Mouse (Mus musculus): Measurements from ENCODE around the gene Ttc23.

GRCm38 (mm10) chr7:67769487-67769886, 122.3 kb downstream of the Ttc23 start:
- TF ChIP-seq POLR2A (IDR thresholded peaks at IDR 0.05; ENCODE audit: low read depth, low read length) (no peak), CTCF (IDR thresholded peaks at IDR 0.05; ENCODE audit: extremely low read depth, insufficient read depth, insufficient read length, insufficient replicate concordance) (no peak)

All from spleen, adult 2 months (tissue).